Mouse (Mus musculus): ENCODE measurements around the gene Vapb.

DNA sequence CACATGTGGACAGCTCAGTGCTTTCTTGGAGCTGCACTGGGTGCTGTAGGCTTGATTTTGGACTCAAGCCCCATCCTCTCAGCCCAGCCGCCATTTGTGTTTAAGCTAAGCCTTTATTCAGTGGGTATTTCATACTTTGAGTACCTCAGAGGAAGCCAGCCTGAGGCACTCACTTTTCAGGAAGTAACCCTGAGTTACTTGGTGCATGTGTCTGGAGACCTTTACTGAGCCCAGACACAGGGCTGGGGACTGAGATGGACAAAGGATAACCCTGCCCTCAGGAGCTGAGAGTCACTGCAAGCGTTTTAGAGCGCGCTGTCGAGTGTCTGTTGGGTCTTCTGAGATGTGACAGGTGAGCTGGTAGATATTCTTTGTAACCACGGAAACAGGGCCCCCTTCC, 23.3 kb downstream of the Vapb start:
- TF ChIP-seq CTCF (conservative IDR thresholded peaks at IDR 0.05; ENCODE audit: insufficient read depth, insufficient read length, low read depth, low read length): no peak
- TF ChIP-seq POLR2A (IDR thresholded peaks at IDR 0.05; ENCODE audit: low read depth, low read length): no peak
